Mouse (Mus musculus) ES-Bruce4 (cell line): ENCODE measurements around the gene Gjc1.

Source experiments
- CTCF ChIP-seq: IDR thresholded peaks from one replicate; pipeline ENCODE4 v1.8.1; 2011; ENCODE audit warnings: low read depth, low read length
- EP300 ChIP-seq: IDR thresholded peaks from 2 replicates; pipeline ENCODE4 v1.6.1; 2011; ENCODE audit warnings: low read depth, low read length; ENCODE audit not compliant: insufficient read depth

- TF ChIP-seq CTCF = no peak
- TF ChIP-seq EP300 = no peak
Measured at GRCm38 (mm10) chr11:102760805-102761308, 58.6 kb downstream of the Gjc1 start.
